Mouse (Mus musculus) forebrain, embryonic 13.5 days (tissue): ENCODE measurements around the gene Gm9803. TPM values are rescaled to one million over a fixed set of nuclear protein-coding genes. Genes with fewer than 3 reads are reported as not detected.

Source experiments
- ATAC-seq: fragments of 200-750 bp; cut with Nextera tagmentation; 2 replicates; pipeline ENCODE4 v1.8.0; 2017
- H3K27ac ChIP-seq: fragments of 300-500 bp; sonication (generic); 2 replicates; pipeline ENCODE4 v1.5.1; 2015; ENCODE audit warnings: inconsistent platforms, mild to moderate bottlenecking, moderate library complexity
- H3K27me3 ChIP-seq: fragments of 300-500 bp; sonication (generic); 2 replicates; pipeline ENCODE4 v1.6.1; 2015; ENCODE audit warnings: mild to moderate bottlenecking, inconsistent platforms
- H3K36me3 ChIP-seq: fragments of 300-500 bp; sonication (generic); 2 replicates; pipeline ENCODE4 v1.6.1; 2015; ENCODE audit warnings: mild to moderate bottlenecking, inconsistent platforms; ENCODE audit not compliant: poor library complexity, severe bottlenecking
- H3K4me1 ChIP-seq: fragments of 300-500 bp; sonication (generic); 2 replicates; pipeline ENCODE4 v1.6.1; 2015; ENCODE audit warnings: inconsistent platforms
- H3K4me2 ChIP-seq: fragments of 300-500 bp; sonication (generic); 2 replicates; pipeline ENCODE4 v1.6.1; 2015; ENCODE audit warnings: inconsistent platforms, mild to moderate bottlenecking, moderate library complexity
- H3K4me3 ChIP-seq: fragments of 300-500 bp; sonication (generic); 2 replicates; pipeline ENCODE4 v1.5.1; 2015; ENCODE audit warnings: mild to moderate bottlenecking, inconsistent platforms
- H3K9ac ChIP-seq: fragments of 300-500 bp; sonication (generic); 2 replicates; pipeline ENCODE4 v1.6.1; 2015; ENCODE audit warnings: mild to moderate bottlenecking, inconsistent platforms
- H3K9me3 ChIP-seq: fragments of 300-500 bp; sonication (generic); replicated peaks from 2 replicates; pipeline ENCODE4 v1.6.1; 2016; ENCODE audit warnings: inconsistent platforms
- WGBS: fragments of 180-500 bp; shearing (Covaris S2); methylation state at CpG from one replicate; pipeline ENCODE4 v1.1.7; 2015; 5-methylcytosine and 5-hydroxymethylcytosine counted together
- polyA plus RNA-seq: library from polyadenylated mRNA; unstranded; fragments of >200 nt; fragmentation: Nextera tagmentation; extraction: Ambion mirVana; gene quantifications from 2 replicates; pipeline ENCODE4 v1.2.1, GENCODE M21; 2015

The Gm9803 gene
- polyA plus RNA-seq, 1 experiment from 2014 or later, result 23.4 TPM

GRCm38 (mm10) chr10:43518368-43518767 is 5.5 kb upstream of the Gm9803 start:
- H3K27ac ChIP-seq, result no peak overlapping the region
- no peak overlapping the region for H3K9ac ChIP-seq
- no peaks in the 10 kb centered on the region for H3K4me1 ChIP-seq
- no peak overlapping the region for H3K4me2 ChIP-seq
- no peak overlapping the region for H3K4me3 ChIP-seq
- no peaks in the 10 kb centered on the region for H3K9me3 ChIP-seq
- 82% methylated on average over 10 of the region's 13 CpGs for WGBS
- H3K36me3 ChIP-seq, result peaks cover 16% of the 10 kb centered on the region
- no peaks in the 10 kb centered on the region for H3K27me3 ChIP-seq
- ATAC-seq, result no peak

GRCm38 (mm10) chr10:43519977-43520376 is 3.9 kb upstream of the Gm9803 start:
- ATAC-seq, result no peak
- H3K4me1 ChIP-seq, result no peaks in the 10 kb centered on the region
- H3K9me3 ChIP-seq, result no peaks in the 10 kb centered on the region
- no peak overlapping the region for H3K27ac ChIP-seq
- H3K9ac ChIP-seq, result no peak overlapping the region
- WGBS, result 96% methylated on average over 2 of the region's 2 CpGs
- H3K4me3 ChIP-seq, result no peak overlapping the region
- H3K4me2 ChIP-seq, result no peak overlapping the region
- H3K36me3 ChIP-seq, result peaks cover 14% of the 10 kb centered on the region; the same call in 1 of the 2 replicates
- no peaks in the 10 kb centered on the region for H3K27me3 ChIP-seq

- no peak overlapping the region for H3K4me3 ChIP-seq
- H3K27ac ChIP-seq, result peak overlapping the region; percentile 89
- no peaks in the 10 kb centered on the region for H3K9me3 ChIP-seq
- peak overlapping the region; percentile 2 for H3K4me2 ChIP-seq
- peaks cover 62% of the 10 kb centered on the region for H3K36me3 ChIP-seq
- peaks cover 17% of the 10 kb centered on the region for H3K4me1 ChIP-seq
- ATAC-seq, result peak; percentile 77
- 14% methylated on average over 15 of the region's 15 CpGs for WGBS
- H3K9ac ChIP-seq, result 0 out of 2 replicates have a peak overlapping the region, but pooled peaks have one; percentile 38
- H3K27me3 ChIP-seq, result no peaks in the 10 kb centered on the region
Measured at GRCm38 (mm10) chr10:43527283-43528269, 3.7 kb downstream of the Gm9803 start.

GRCm38 (mm10) chr10:43534382-43534781 is 10.5 kb downstream of the Gm9803 start:
- Histone ChIP-seq H3K36me3 (peaks cover 54% of the 10 kb centered on the region), H3K4me3 (no peak overlapping the region), H3K9ac (no peak overlapping the region), H3K27ac (no peak overlapping the region), H3K27me3 (no peaks in the 10 kb centered on the region), H3K4me2 (no peak overlapping the region), H3K9me3 (no peaks in the 10 kb centered on the region), H3K4me1 (peaks cover 7% of the 10 kb centered on the region)
- WGBS, result 93% methylated on average over 1 of the region's 1 CpGs
- ATAC-seq, result no peak

- ATAC-seq, result no peak
- Histone ChIP-seq H3K4me1 (peaks cover 17% of the 10 kb centered on the region), H3K4me3 (no peak overlapping the region), H3K27ac (no peak overlapping the region), H3K36me3 (peaks cover 23% of the 10 kb centered on the region), H3K9me3 (no peaks in the 10 kb centered on the region), H3K27me3 (no peaks in the 10 kb centered on the region), H3K4me2 (no peak overlapping the region), H3K9ac (no peak overlapping the region)
- 96% methylated on average over 7 of the region's 7 CpGs for WGBS
Measured at GRCm38 (mm10) chr10:43537652-43538051, 13.8 kb downstream of the Gm9803 start.

- 86% methylated on average over 5 of the region's 5 CpGs for WGBS
- H3K4me3 ChIP-seq, result no peak overlapping the region
- H3K27me3 ChIP-seq, result no peaks in the 10 kb centered on the region
- no peak overlapping the region for H3K4me2 ChIP-seq
- H3K4me1 ChIP-seq, result peaks cover 17% of the 10 kb centered on the region
- no peak overlapping the region for H3K27ac ChIP-seq
- no peak overlapping the region for H3K9ac ChIP-seq
- no peaks in the 10 kb centered on the region for H3K9me3 ChIP-seq
- H3K36me3 ChIP-seq, result peaks cover 17% of the 10 kb centered on the region
- no peak for ATAC-seq
Measured at GRCm38 (mm10) chr10:43538831-43539230, 14.9 kb downstream of the Gm9803 start.

- peaks cover 17% of the 10 kb centered on the region for H3K36me3 ChIP-seq
- H3K27ac ChIP-seq, result no peak overlapping the region
- no peaks in the 10 kb centered on the region for H3K9me3 ChIP-seq
- no peak for ATAC-seq
- no peaks in the 10 kb centered on the region for H3K27me3 ChIP-seq
- WGBS, result 25% methylated on average over 12 of the region's 12 CpGs
- peaks cover 17% of the 10 kb centered on the region for H3K4me1 ChIP-seq
- peak overlapping the region; percentile 90 for H3K4me3 ChIP-seq
- H3K4me2 ChIP-seq, result peak overlapping the region; percentile 80
- peak overlapping the region; percentile 92 for H3K9ac ChIP-seq
Measured at GRCm38 (mm10) chr10:43539746-43540310, 15.9 kb downstream of the Gm9803 start.

- Histone ChIP-seq H3K9me3 (no peaks in the 10 kb centered on the region), H3K27ac (peak within 1 kb of the TSS; percentile 51), H3K4me1 (peaks cover 17% of the 10 kb centered on the region), H3K4me3 (peak within 1 kb of the TSS; percentile 90), H3K27me3 (no peaks in the 10 kb centered on the region), H3K4me2 (peak within 1 kb of the TSS; percentile 80), H3K36me3 (peaks cover 10% of the 10 kb centered on the region), H3K9ac (peak within 1 kb of the TSS; percentile 92)
- peak; percentile 99 for ATAC-seq
- under 1% methylated on average over 46 of the region's 56 CpGs for WGBS
Measured at GRCm38 (mm10) chr10:43540442-43541152, 16.7 kb downstream of the Gm9803 start, which contains the start of gene 1700021F05Rik. Gene 1700021F05Rik, minus strand, starts transcription at chr10:43540994.

- peaks cover 4% of the 10 kb centered on the region; the same call in 1 of the 2 replicates for H3K36me3 ChIP-seq
- no peak overlapping the region for H3K27ac ChIP-seq
- ATAC-seq, result no peak
- H3K4me3 ChIP-seq, result peak overlapping the region; percentile 90
- H3K9me3 ChIP-seq, result no peaks in the 10 kb centered on the region
- 47% methylated on average over 8 of the region's 8 CpGs for WGBS
- H3K9ac ChIP-seq, result peak overlapping the region; percentile 92; the same call in 1 of the 2 replicates
- H3K4me1 ChIP-seq, result peaks cover 17% of the 10 kb centered on the region
- H3K27me3 ChIP-seq, result no peaks in the 10 kb centered on the region
- H3K4me2 ChIP-seq, result peak overlapping the region; percentile 80
Measured at GRCm38 (mm10) chr10:43541153-43541544, 17.3 kb downstream of the Gm9803 start.

- Histone ChIP-seq H3K4me2 (no peak overlapping the region), H3K27ac (no peak overlapping the region), H3K9ac (no peak overlapping the region), H3K4me3 (no peak overlapping the region), H3K36me3 (no peaks in the 10 kb centered on the region), H3K27me3 (no peaks in the 10 kb centered on the region), H3K4me1 (no peaks in the 10 kb centered on the region), H3K9me3 (no peaks in the 10 kb centered on the region)
- 57% methylated on average over 5 of the region's 5 CpGs for WGBS
- no peak for ATAC-seq
Measured at GRCm38 (mm10) chr10:43549411-43549810, 25.5 kb downstream of the Gm9803 start.

- Histone ChIP-seq H3K36me3 (no peaks in the 10 kb centered on the region), H3K4me1 (no peaks in the 10 kb centered on the region), H3K9ac (no peak overlapping the region), H3K27ac (no peak overlapping the region), H3K27me3 (no peaks in the 10 kb centered on the region), H3K4me3 (no peak overlapping the region), H3K4me2 (no peak overlapping the region), H3K9me3 (no peaks in the 10 kb centered on the region)
- ATAC-seq, result no peak
- WGBS, result 36% methylated on average over 3 of the region's 3 CpGs
Measured at GRCm38 (mm10) chr10:43550923-43551322, 27.0 kb downstream of the Gm9803 start.

- ATAC-seq, result no peak
- Histone ChIP-seq H3K9ac (no peak overlapping the region), H3K4me2 (no peak overlapping the region), H3K4me1 (no peaks in the 10 kb centered on the region), H3K9me3 (no peaks in the 10 kb centered on the region), H3K27me3 (no peaks in the 10 kb centered on the region), H3K36me3 (no peaks in the 10 kb centered on the region), H3K27ac (no peak overlapping the region), H3K4me3 (no peak overlapping the region)
- 34% methylated on average over 3 of the region's 3 CpGs for WGBS
Measured at GRCm38 (mm10) chr10:43551388-43551787, 27.5 kb downstream of the Gm9803 start.
